Mouse (Mus musculus) spleen, postnatal 14 days (tissue): ENCODE measurements around the gene Prpf19.

Source experiments
- DNase-seq, 2 experiments: peaks; one replicate each; pipeline ENCODE4 v3.0.0; 2021 to 2022; ENCODE audit warnings: low spot score in 2 of 2

Gene Prpf19

GRCm38 (mm10) chr19:10895016-10895528, at the start of gene Prpf19:
TSS of gene Prpf19 (plus strand) at chr19:10895231.
- DNase-seq, result peak; percentile 90 to 93

- no peak for DNase-seq
These were observed 49.6 kb upstream of the Prpf19 start for GRCm38 (mm10) chr19:10845454-10845853.

GRCm38 (mm10) chr19:10846150-10846549, 48.9 kb upstream of the Prpf19 start:
- no peak for DNase-seq

- no peak for DNase-seq
These were observed 47.5 kb upstream of the Prpf19 start for GRCm38 (mm10) chr19:10847311-10848087.

- no peak for DNase-seq
These were observed 39.6 kb upstream of the Prpf19 start for GRCm38 (mm10) chr19:10855422-10855821.

- DNase-seq, result no peak
These were observed 38.5 kb upstream of the Prpf19 start for GRCm38 (mm10) chr19:10856520-10856919.

GRCm38 (mm10) chr19:10860072-10860497, 34.9 kb upstream of the Prpf19 start:
- DNase-seq, result no peak

- no peak for DNase-seq
These were observed 28.7 kb upstream of the Prpf19 start for GRCm38 (mm10) chr19:10866351-10866750.

GRCm38 (mm10) chr19:10867946-10868622, 26.9 kb upstream of the Prpf19 start:
- no peak for DNase-seq

- DNase-seq, result no peak
These were observed 26.3 kb upstream of the Prpf19 start for GRCm38 (mm10) chr19:10868623-10869141.

- no peak for DNase-seq
These were observed 25.7 kb upstream of the Prpf19 start for GRCm38 (mm10) chr19:10869241-10869885.

GRCm38 (mm10) chr19:10869886-10870527, 25.0 kb upstream of the Prpf19 start, which contains the start of gene Tmem132a:
TSS of gene Tmem132a (minus strand) at chr19:10869940.
- DNase-seq, result no peak

GRCm38 (mm10) chr19:10870676-10871075, 24.4 kb upstream of the Prpf19 start:
- DNase-seq, result no peak

GRCm38 (mm10) chr19:10871328-10871961, 23.6 kb upstream of the Prpf19 start:
- DNase-seq, result no peak

- DNase-seq, result no peak
These were observed 16.7 kb upstream of the Prpf19 start for GRCm38 (mm10) chr19:10878201-10878837.

GRCm38 (mm10) chr19:10880085-10880974, 14.7 kb upstream of the Prpf19 start:
- DNase-seq, result peak; percentile 34 to 56

- no peak for DNase-seq
These were observed 14.0 kb upstream of the Prpf19 start for GRCm38 (mm10) chr19:10880975-10881425.

- DNase-seq, result peak; percentile 72 to 81
These were observed 13.4 kb upstream of the Prpf19 start, which contains the start of gene Tmem109 for GRCm38 (mm10) chr19:10881426-10882154. TSS of gene Tmem109 (minus strand) at chr19:10882001.

GRCm38 (mm10) chr19:10892201-10892600, 2.8 kb upstream of the Prpf19 start:
- DNase-seq, result no peak
